Mouse (Mus musculus): ENCODE results near the gene Inafm2.

DNA sequence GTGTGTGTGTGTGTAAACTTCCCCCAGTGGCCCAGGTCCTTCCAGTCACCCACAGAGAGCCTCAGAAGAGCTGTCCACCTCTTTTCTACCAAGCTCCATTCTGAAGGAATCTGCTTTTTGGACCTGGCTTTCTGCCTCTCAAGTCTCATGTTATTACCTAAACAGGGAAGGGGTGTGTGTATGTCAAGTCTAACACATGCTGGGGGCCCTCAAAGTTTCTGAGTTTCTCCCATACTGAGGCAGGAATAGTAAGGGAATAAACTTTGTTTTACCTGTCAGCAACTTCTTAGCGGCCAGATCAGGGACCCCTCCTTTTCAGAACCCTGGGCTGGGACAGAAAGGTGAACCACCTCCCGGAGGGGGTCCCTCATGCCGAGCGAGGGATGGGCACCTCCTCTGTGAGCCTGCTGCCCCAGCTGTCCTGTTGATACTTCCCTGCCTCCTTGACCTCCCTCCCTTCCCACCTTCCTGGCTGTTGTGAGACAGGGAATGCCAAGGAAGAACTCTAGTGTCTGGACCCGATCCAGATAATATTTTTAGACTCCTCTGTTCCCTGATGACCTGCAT is 48.2 kb upstream of the Inafm2 start:
- no peak for TF ChIP-seq POLR2A (IDR thresholded peaks at IDR 0.05; ENCODE audit: low read depth, low read length)
- no peak for TF ChIP-seq CTCF (IDR thresholded peaks at IDR 0.05; ENCODE audit: extremely low read depth, insufficient read length, insufficient replicate concordance, low read depth, low read length)
